Mouse (Mus musculus): ENCODE data around the gene Olfr655.

Gene Olfr655

DNA sequence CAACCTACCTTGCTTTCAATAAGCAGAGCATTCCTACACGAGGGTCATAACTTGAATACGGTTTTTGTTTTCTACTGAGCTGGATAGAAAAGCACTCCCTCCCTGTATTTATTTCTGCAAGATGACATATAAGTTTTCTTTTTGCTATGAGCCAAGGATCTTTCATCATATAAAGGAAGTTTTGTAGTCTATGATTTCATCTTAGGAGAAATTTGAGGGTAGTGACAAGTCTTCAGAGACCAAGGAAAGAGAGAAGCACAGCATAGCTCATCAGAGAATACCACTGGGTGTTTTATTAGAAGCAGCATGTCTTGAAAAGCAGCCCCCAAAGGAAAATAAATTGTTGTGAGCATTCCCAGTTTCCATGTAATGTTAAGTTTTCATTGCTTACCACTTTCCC is at the start of gene Olfr655:
Olfr655 (minus strand) TSS at position 101 of the 400 bp plus-strand sequence.
- in situ Hi-C loops (cut with MboI) = loop anchor here (25.0 kb wide), 1 partner anchor 414 kb away; the partner anchor contains the start of genes Olfr648 and Olfr649

DNA sequence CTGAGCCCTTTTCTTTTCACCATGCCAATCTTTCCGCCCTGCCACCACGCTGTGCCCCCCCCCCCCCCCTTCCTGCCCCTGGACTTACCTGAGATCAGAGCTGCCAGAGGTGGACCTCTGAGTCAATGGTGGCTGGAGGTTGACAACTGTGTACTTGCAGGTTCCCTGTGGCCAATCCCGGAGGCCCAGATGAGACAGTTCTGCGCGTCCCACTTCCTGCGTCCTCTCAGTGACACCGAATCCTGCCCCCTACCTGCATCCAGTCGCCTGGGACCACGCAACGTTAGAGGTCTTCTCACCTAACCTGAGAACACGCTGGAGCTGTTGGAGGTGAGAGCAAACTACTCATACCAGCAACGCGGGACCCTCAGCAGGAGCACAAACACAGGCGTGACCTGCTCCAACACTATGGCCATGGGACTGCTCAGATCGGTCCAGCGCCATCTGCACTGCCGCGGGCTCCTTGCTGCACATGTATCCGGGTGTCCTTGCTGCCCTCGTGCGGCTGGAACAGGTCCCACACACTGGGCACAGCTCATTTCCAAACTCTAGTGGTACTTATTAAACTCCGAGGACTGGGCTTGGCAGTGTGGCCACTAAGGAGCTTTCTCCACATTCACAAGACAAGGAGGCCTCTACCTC is 45.4 kb upstream of the Olfr655 start, which contains the start of gene Olfr658:
Olfr658 (minus strand) TSS at position 465 of the 642 bp plus-strand sequence.
- in situ Hi-C loops (cut with MboI) = no loop called here

DNA sequence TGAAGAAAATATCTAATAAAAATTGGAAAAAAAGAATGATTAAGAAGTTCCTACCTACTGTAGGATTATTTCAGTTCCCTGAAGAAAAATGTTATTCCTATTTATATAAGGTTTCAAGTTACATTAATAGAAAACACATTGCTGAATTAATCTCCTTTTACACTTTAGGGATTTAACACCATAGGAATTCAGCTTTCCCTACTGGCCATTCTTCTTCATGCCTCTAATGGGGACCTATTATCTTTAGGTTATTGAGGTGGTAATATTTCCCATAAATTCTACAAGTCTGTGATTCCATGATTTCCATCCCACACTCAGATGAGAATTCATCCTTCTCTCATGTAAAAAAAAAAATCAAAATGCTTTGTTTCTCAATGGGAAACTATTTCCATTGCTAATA is 22.9 kb upstream of the Olfr655 start, which contains the start of gene Olfr657:
Olfr657 (plus strand) TSS at position 301 of the 400 bp plus-strand sequence.
- in situ Hi-C loops (cut with MboI) = loop anchor here (25.0 kb wide), 1 partner anchor 437 kb away; the partner anchor contains the start of genes Olfr648 and Olfr649

DNA sequence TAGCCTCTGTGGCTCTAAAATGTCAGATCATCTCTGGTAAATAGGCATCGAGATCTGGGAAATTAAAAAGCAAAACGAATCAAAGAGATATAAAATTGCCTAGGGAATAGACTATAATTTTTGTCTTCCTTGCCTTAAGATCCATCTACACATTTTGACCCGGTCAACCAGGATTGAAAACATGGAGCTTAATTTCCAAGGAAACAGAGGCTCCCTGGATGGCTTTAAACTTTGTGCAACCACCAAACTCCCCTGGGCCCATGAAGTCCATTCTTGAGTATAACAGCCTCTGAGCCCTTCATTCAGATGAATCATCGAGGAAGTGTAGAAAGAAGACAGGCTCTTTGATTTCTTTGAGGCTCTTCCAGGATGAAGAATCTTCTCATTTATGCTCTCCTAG is 12.1 kb upstream of the Olfr655 start, which contains the start of gene Olfr656:
Olfr656 (plus strand) TSS at position 301 of the 400 bp plus-strand sequence.
- in situ Hi-C loops (cut with MboI) = loop anchor here (25.0 kb wide), 1 partner anchor 426 kb away; the partner anchor contains the start of genes Olfr648 and Olfr649

DNA sequence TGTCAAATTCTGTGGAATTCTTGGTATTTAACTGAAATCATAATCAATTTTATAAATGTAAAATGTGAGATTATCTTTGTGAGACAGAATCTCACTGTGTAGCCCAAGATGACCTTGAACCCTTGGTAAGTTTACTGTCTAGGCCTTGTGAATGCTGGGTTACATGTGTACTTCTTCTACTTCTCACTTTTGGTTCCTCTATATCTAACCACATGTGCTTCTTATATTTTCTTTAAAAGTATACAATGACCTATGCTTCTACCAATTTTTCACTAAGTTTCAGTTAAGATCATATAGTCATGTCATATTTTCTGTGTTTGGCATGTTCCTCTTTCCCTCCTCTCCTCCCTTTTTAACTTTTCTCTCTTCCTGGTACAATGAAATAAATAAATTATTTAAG is 3.1 kb upstream of the Olfr655 start:
- in situ Hi-C loops (cut with MboI) = loop anchor here (25.0 kb wide), 1 partner anchor 417 kb away; the partner anchor contains the start of genes Olfr648 and Olfr649

DNA sequence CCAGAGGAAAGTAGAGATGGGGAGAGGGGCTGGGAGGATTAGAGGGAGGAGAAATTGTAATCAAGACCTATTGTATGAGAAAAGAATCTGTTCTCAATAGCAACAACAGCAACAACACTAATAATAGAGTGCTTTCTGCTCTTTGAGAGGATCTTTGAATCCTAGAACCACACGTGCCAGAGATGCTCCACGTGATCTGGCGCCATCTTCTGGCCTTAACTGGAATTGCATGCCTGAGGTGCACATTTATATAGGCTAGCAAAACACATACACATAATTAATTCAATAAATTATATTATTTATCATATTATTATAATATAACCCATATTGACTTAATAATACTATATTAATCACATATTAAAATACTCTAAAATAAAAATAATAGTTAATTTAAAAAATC is 1.6 kb upstream of the Olfr655 start:
- in situ Hi-C loops (cut with MboI) = loop anchor here (25.0 kb wide), 1 partner anchor 416 kb away; the partner anchor contains the start of genes Olfr648 and Olfr649

DNA sequence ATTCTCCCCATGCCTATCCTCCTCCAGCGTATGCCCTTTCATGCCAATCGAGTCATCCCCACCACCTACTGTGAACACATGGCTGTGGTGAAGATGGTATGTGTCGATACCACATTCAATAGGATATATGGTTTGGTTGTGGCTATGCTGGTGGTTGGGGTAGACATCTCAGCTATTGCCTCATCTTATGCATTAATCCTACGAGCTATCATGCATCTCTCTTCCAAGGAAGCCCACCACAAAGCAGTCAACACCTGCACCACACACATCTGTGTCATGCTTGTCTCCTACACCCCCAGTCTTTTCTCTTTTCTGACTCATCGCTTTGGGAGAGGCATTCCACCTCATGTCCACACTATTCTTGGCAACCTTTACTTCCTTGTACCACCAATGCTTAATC is 13.3 kb downstream of the Olfr655 start:
- in situ Hi-C loops (cut with MboI) = no loop called here

DNA sequence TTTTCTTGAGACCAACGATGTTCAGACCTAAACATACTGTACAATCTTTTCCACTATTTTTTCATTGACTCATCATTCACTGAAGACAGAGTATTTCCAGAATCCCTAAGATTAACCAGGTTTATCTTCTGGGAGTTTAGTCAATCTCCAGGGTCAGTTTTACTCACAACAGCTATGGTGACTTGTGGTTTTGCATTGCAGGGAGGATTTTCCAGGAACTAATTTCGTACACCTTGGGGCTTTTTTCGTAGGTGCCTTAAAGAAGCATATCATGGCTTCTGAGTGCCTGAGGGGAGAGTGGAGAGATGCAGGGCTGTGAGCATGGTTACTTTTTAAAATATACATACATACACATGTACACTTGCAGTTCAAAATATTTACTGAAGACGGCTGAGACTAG is 14.9 kb downstream of the Olfr655 start, which contains the start of gene Olfr654:
Olfr654 (plus strand) TSS at position 301 of the 400 bp plus-strand sequence.
- in situ Hi-C loops (cut with MboI) = no loop called here

DNA sequence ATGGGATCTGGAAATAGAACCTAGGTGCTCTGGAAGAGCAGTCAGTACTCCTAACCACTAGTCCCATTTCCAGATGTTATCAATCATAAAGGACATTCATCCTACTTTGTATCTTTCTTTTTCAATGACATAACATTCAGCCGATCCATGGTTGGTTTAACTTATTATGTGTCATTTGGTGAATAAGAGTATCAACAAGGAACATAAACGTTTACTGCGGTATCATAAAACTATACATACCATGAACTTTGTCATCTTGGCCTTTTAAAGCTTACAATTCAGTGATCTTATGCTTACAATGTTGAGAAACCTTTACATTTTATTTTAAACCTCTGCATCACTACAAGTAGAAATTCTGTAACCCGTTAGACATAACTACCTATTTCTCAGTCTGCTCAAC is 20.1 kb downstream of the Olfr655 start:
- in situ Hi-C loops (cut with MboI) = no loop called here

DNA sequence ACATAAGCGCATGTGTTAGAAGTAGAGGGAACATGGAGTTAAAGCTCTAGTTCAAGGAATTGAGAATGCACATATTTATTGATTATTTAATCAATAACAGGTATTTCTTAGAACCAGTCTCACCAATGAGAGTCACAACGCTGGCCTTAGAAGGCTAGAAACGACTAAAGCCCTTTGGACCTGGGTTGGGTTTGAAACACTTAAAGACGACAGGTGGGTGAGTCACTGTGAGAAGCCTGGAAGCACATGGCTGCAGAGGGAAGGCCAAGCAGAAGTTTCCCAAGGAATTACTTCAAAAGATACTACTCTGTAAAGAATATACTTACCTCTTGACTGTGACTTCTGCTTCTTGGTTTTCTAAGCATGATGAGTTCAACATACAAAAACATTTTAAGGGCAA is 20.7 kb downstream of the Olfr655 start:
- in situ Hi-C loops (cut with MboI) = no loop called here

DNA sequence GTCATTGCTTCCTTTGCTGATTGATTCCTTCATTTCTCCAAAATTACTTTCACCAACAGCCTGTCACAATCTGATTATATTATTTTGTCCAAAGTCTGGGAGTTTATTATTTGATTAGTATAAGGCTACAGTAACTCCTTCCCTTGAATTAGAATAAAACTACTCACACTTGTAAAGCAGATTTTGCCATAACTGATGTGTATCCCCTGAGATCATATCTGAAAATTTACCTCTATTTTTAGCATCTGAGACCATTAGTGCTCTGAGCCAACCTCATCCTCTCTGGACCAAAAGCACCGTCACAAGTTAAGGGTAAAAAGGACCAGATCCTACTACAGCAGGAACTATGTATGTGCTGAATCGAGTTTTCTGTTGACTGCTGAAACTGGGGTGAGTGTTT is 24.6 kb downstream of the Olfr655 start, which contains the start of gene Olfr653:
Olfr653 (plus strand) TSS at position 301 of the 400 bp plus-strand sequence.
- in situ Hi-C loops (cut with MboI) = no loop called here

DNA sequence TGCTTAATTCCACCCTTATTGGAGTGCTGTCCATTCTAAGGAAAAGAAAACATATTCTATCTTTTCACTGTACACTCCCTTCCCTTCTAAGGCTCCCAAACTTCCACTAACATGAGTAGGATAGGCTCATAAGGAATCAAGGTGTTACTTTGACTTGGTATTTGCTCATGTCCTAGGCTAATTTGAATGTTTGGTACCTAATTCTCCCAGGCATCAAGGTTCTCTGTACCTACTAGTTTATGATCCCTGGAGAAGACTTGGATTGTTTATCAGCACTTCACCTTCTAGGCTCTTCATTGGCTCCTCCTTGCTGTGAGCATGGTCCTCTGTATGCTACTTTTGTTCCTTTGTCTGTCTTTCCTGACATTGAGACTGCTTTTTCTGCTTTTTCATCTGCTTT is 41.0 kb downstream of the Olfr655 start, which contains the start of gene Olfr652:
Olfr652 (plus strand) TSS at position 301 of the 400 bp plus-strand sequence.
- in situ Hi-C loops (cut with MboI) = no loop called here

DNA sequence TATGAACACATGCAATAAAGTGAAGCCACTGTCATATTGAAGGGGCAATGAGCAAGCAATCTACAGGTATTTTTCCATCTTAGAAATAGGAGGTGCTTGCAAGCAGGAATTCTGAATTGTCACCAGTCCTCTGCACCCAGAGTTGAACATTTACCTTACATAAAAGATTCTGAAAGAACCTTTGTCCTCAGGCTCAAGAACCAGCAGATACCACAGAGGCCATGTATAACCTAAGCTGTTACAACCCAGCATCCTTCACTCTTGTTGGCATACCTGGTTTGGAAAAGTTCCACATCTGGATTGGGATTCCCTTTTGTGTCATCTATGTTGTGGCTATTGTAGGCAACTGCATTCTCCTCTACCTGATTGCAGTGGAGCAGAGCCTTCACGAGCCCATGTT is 48.9 kb downstream of the Olfr655 start:
- in situ Hi-C loops (cut with MboI) = no loop called here

DNA sequence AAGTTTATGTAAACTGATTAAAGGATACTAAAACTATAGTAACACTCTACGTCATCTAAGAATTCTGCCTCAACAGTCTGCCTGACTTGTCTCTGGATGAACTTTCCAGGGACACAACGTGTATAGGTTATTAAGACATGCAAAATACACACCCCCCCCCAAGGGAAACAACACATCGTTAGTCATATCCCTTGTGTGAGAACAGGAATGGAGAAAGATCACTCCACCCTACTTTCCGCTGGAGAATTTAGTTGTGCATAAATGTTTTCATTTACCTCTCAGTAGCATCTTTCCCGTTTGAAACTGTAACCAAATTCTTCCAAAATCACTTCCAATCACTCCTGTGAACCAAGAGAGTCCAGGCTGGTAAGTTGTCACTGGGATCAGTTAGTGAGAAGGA is 51.7 kb downstream of the Olfr655 start, which contains the start of gene Olfr651:
Olfr651 (plus strand) TSS at position 301 of the 400 bp plus-strand sequence.
- in situ Hi-C loops (cut with MboI) = no loop called here
